Mouse (Mus musculus): Measurements from ENCODE around the gene Baiap2l1. TPM values are rescaled to one million over a fixed set of nuclear protein-coding genes. Genes with fewer than 3 reads are reported as not detected.
"Not testable (repeated sequence)": the region's sequence is repeated elsewhere in the genome, so short reads cannot be mapped to it uniquely, and the experiment has no call there.

Baiap2l1 gene
- total RNA-seq, 4 experiments from 2014 or later = 6.2 to 21.3 (median 11.1) TPM

- no peak for DNase-seq
Measured at GRCm38 (mm10) chr5:144344592-144344991, 13.3 kb downstream of the Baiap2l1 start.

DNA sequence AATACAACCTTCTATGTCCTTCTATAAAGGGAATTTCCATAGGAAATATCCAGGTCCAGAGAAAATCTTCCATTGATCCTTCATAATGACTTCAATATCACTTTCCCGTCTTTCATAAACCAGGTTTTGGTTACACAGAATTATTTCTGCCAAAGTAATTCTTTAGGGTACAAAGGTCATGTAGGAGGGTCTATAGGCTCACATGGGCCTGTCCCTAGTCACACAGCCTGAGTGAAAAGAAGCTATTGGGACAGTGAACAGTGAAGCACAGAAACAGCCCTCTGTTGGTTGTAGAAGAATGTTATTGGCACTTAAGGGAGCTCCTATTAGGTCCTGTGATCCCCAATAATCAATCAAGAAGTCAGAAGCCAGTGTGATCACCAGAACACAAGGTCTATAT is 16.8 kb downstream of the Baiap2l1 start:
- no peak for DNase-seq

- no peak for DNase-seq
Measured at GRCm38 (mm10) chr5:144338787-144339186, 19.1 kb downstream of the Baiap2l1 start.

DNA sequence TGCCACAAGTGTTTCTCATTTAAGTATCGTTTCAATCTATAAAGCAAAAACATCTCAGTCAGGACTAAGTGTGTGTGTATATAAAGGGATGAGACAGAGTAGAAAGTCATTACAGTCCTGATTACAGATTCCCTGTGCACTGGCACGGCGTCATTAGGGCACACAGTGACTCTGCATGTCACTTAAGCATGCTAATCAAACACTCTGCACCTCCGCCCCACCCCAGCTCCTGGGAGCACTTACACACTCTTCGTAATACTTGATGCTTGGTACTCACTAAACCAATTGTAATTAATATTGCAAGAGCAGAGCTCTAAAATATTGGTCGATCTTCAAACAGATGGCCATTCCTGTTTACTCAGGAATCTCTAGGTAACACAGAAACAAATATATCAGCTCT is 22.6 kb downstream of the Baiap2l1 start:
- not testable (repeated sequence) for DNase-seq

- no peak for DNase-seq
Measured at GRCm38 (mm10) chr5:144334010-144334409, 23.9 kb downstream of the Baiap2l1 start.

- DNase-seq = no peak
Measured at GRCm38 (mm10) chr5:144322717-144323116, 35.2 kb downstream of the Baiap2l1 start.

DNA sequence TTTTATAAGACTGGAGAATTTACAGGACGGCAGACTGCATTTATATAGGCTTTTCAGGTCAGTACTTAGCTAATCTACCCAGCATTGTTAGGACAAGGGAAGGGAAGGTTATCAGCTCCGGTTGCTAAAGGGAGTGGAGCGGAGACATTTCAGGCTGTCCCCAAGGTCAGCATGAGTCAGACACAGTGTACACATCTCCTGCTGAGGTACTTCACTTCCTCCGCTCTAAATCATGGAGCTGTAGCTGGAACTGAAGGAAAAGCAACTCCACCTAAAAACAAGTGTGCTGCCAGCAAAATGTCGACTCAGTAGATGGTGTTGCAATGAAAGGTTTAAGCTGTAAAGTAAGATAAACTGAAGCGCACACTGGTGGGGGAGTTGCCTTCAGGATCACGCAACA is 36.2 kb downstream of the Baiap2l1 start:
- peak; percentile 82 for DNase-seq

GRCm38 (mm10) chr5:144318286-144318685 is 39.6 kb downstream of the Baiap2l1 start:
- no peak for DNase-seq

DNA sequence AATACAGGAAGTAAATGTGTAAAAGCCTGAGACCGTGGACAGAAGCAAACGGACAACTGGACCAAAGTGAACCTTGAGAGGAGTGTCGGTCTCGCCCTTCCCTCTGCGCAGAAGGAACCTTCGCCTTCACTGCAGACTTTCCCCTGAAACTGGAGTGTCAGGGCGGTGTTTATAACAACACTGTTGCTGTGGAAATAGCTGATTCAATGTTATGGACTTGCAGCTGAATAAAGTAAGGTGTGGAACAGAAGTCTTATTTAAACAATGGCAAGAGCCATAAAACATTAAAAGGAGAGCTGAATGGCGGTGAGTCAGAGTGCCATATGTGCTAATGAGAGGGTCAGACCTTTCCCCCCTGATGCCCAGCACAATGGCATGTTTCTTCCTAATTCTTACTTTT is 40.5 kb downstream of the Baiap2l1 start:
- no peak for DNase-seq

GRCm38 (mm10) chr5:144316442-144316841 is 41.5 kb downstream of the Baiap2l1 start:
- no peak for DNase-seq

DNA sequence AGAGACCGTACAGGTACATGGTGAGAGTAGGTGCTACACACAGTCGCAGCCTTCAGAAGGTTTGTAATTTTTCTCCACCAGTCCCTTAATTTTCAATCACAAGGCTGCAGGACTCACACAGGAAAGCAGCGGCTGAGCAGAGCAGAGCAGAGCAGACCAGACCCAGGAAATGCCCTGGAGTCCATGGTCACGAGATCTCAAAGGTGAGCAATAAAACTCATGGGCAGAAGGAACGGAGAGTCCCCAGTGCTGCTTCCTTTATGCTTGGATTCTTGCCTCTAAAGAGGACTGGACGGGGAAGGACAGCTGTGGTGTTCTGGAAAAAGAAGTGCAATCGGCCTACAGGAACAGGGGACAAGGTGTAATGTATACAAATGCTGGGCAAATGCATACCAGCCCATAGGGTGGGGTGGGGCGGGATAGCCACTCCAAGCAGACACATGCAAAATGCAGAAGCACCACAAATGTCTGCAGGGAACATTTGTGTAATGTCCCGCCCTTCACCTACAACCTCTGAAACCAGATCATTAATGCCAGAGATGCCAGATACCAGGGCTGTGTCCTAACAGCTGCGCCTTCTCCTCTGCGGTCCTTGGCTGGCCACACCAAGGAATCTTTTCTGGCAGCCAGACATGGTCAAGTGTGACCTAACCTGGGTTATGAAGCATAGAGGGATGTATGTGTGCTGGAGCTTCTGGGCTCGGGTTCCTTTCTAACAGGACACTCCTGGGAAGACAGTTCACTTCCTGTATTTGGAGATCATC is 43.0 kb downstream of the Baiap2l1 start:
- DNase-seq = no peak

DNA sequence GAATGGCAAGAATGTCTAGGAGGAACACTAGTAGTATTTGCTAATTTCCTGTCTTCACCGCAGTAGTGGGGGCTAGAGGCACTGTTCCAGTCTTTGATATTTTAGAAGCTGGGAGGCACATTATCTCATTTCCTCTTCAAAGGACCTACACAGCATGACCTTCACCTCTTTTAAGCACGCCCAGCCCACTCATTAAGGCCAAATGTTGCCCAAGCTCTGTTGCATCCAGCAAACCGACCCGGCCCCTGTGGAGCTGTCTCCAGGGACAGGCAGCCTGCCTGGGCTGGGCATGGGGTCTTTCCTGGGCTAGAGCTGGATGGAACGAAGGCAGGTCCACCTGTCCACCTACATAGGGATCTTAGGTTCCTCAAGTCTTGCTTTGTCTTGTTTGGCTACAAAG is 44.6 kb downstream of the Baiap2l1 start:
- peak; percentile 39 for DNase-seq

GRCm38 (mm10) chr5:144312183-144312582 is 45.7 kb downstream of the Baiap2l1 start:
- DNase-seq = no peak

DNA sequence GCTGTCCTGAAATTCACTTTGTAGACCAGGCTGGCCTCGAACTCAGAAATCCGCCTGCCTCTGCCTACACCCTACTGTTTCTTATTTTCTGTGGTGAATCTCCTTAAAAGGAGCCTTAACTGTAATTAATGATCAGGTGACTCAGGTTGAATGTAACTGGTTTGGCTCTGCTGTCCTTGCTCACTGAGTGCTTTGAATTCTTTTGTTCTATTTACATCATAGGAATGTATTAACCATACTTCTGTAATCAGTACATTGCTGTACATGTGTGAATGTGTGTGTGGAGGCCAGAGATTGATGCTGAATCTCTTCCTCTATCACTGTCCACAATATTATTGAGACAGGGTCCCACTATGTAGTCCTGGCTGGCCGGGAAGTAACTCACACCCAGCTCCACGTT is 49.0 kb downstream of the Baiap2l1 start:
- DNase-seq = no peak

DNA sequence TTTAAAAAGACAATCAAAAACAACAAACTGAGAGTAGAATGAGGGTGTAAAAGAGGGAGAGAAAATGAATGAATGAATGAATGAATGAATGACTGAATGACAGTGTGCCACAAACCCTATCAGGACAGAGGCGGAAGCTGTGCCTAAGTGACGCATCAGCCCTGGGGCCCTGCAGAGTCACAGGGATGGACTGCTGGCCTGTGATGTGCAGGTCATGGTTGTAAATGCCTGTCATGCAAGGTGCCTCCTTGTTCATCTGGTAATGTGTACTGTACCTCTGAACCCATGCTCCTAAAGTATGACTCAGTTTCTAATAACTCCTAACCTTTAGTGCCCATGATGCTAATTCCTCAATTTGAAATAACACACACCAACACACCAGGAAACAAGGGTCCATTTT is 54.8 kb downstream of the Baiap2l1 start:
- no peak for DNase-seq

DNA sequence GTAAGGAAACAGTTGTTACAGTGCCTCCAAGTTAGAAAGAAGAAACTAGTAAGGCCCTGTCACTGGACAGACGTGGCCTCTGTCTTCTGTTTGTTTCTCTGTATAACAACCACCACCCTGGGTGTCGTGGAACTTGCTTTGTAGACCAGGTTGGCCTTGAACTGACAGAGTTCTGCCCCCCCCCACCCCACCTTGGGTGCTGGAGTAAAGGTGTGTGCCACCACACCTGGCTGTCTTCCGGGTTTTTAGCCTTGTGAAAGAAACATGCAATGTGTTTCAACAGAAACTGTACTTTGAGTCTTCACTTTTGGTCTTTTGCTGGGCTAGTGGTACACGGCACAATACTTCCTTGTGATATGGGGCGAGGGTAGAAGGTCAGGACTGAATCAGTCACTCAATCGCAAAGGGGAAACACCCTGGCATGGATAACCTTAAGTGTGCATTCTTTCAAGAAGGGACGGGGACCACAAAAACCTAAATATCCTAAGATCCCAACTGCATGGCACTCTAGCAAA is 61.8 kb downstream of the Baiap2l1 start:
- DNase-seq = no peak

- no peak for DNase-seq
Measured at GRCm38 (mm10) chr5:144295357-144295756, 62.6 kb downstream of the Baiap2l1 start.

- no peak for DNase-seq
Measured at GRCm38 (mm10) chr5:144294908-144295307, 63.0 kb downstream of the Baiap2l1 start.

DNA sequence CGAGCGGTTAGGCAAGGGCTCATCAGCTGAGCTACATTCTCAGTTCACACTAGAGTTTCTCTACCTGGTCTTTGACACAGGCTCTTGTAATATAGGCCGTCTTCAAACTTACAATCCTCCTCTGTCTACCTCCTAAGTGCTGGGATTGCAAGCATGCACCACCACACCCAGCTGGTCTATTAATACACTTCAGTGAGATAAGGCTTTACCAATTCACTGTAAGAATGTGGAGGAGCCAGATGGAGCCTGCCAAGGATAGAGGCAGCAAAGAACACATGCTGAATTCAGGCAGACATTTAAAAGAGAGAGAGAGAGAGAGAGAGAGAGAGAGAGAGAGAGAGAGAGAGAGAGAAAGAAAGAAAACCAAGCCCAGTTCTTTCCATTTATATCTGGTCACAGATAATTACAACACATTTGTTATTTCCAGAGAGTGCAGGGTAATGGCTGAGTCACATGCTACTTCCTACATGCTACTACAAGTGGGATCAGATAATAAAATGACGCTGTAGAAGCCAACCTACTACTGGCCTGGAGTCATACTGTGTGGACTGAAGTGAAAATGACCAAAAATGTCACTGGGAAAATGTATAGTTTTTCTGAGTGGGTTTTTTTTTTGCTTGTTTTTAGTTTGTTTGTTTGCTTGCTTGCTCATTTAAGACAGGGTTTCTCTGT is 68.0 kb downstream of the Baiap2l1 start:
- no peak for DNase-seq

GRCm38 (mm10) chr5:144288391-144288790 is 69.5 kb downstream of the Baiap2l1 start:
- DNase-seq = no peak

DNA sequence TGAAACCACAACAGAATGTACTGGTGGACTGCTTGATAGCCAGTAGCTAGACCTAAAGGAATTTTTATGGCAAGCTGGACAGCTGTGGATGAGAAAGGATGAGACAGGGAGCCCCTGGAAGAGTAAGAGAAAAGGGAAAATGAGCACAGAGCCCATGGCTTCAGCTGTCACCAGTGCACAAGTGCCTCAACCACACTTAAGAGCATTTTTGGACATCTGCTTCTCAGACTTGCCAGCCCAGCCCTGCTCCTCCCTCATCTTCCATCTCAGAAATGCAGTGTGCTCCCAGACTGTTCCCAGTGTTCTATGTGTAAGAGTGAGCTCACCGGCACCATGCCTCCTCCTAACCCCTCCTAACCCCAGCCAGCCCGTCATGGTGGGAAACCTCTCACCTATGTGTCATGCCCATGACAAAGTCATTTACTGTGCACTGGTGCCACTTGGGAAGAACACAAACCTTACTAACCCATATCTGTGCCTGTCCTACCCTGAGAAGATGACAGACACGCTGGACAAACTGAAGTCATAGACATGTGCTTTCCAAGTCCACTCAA is 70.6 kb downstream of the Baiap2l1 start:
- no peak for DNase-seq

DNA sequence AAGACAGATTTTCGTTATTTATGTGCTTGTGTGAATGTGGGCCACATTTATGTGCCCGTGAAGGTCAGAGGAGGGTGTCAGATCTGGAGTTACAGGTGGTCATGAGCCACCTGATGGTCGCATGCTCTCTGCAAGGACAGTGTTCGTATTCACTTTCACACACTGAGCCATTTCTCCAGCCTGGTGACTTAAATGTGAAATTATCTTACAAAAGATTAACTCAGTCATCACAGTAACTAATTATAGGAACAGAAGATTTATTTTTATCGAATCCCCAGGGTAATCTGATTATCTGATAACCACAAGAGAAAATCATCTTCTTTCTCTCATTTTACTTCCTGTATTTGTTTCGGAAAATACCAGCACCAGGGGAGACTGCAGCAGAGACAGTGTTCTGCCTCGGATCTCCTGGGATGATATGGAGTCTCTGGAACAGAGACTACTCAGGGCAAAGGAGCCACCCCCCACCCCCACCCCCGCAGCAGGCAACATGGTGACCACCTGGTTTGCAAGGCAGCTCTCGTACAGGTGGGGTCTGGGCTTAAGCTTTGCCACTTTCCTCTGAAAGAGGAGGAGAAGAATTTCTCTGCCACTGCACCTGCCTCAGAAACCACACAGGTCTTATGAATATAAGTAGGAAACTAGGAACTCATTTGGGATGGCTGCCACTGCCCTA is 71.2 kb downstream of the Baiap2l1 start:
- no peak for DNase-seq

- DNase-seq = no peak
Measured at GRCm38 (mm10) chr5:144284599-144284998, 73.3 kb downstream of the Baiap2l1 start.
